Mouse (Mus musculus): ENCODE data around the gene Mst1.

Mst1 gene

GRCm38 (mm10) chr9:108080168-108080567 is at the start of gene Mst1:
Gene Mst1 (plus strand): TSS chr9:108080436.
- no peak for DNase-seq (ENCODE audit: low spot score in 2 of 2)

GRCm38 (mm10) chr9:108032126-108032525 is 48.1 kb upstream of the Mst1 start:
- DNase-seq (ENCODE audit: low spot score in 2 of 2): no peak

- DNase-seq (ENCODE audit: low spot score in 2 of 2): no peak
These were observed 44.7 kb upstream of the Mst1 start for GRCm38 (mm10) chr9:108035331-108036156.

GRCm38 (mm10) chr9:108044751-108045492 is 35.3 kb upstream of the Mst1 start:
- no peak for DNase-seq (ENCODE audit: low spot score in 2 of 2)

- no peak for DNase-seq (ENCODE audit: low spot score in 2 of 2)
These were observed 33.7 kb upstream of the Mst1 start for GRCm38 (mm10) chr9:108046582-108046981.

- DNase-seq (ENCODE audit: low spot score in 2 of 2): no peak
These were observed 32.4 kb upstream of the Mst1 start for GRCm38 (mm10) chr9:108047601-108048565.

GRCm38 (mm10) chr9:108048566-108048955 is 31.7 kb upstream of the Mst1 start:
- no peak for DNase-seq (ENCODE audit: low spot score in 2 of 2)

GRCm38 (mm10) chr9:108049016-108049455 is 31.2 kb upstream of the Mst1 start, which contains the start of gene Gmppb:
Gene Gmppb (plus strand): TSS chr9:108049242.
- peak; percentile 87 to 89 for DNase-seq (ENCODE audit: low spot score in 2 of 2)

- DNase-seq (ENCODE audit: low spot score in 2 of 2): no peak
These were observed 30.5 kb upstream of the Mst1 start for GRCm38 (mm10) chr9:108049561-108050251.

- DNase-seq (ENCODE audit: low spot score in 2 of 2): no peak
These were observed 28.9 kb upstream of the Mst1 start for GRCm38 (mm10) chr9:108051184-108051930.

GRCm38 (mm10) chr9:108051931-108052220 is 28.4 kb upstream of the Mst1 start:
- DNase-seq (ENCODE audit: low spot score in 2 of 2): no peak

GRCm38 (mm10) chr9:108052411-108052810 is 27.8 kb upstream of the Mst1 start:
- no peak for DNase-seq (ENCODE audit: low spot score in 2 of 2)

- peak; percentile 91 to 96 for DNase-seq (ENCODE audit: low spot score in 2 of 2)
These were observed 27.2 kb upstream of the Mst1 start, which contains the start of gene Amigo3 for GRCm38 (mm10) chr9:108052885-108053664. Gene Amigo3 (plus strand): TSS chr9:108053159.

- no peak for DNase-seq (ENCODE audit: low spot score in 2 of 2)
These were observed 26.5 kb upstream of the Mst1 start for GRCm38 (mm10) chr9:108053665-108054225.

- DNase-seq (ENCODE audit: low spot score in 2 of 2): no peak
These were observed 25.8 kb upstream of the Mst1 start for GRCm38 (mm10) chr9:108054331-108055040.

- DNase-seq (ENCODE audit: low spot score in 2 of 2): no peak
These were observed 25.2 kb upstream of the Mst1 start for GRCm38 (mm10) chr9:108055061-108055460.

- no peak for DNase-seq (ENCODE audit: low spot score in 2 of 2)
These were observed 24.5 kb upstream of the Mst1 start for GRCm38 (mm10) chr9:108055661-108056237.

Measured in thymus, postnatal 10 days (tissue).